Mouse (Mus musculus): ENCODE results near the gene Sdhaf1.
A peak's percentile ranks its signal among the peaks of the same experiment; 100 is the strongest.

DNA sequence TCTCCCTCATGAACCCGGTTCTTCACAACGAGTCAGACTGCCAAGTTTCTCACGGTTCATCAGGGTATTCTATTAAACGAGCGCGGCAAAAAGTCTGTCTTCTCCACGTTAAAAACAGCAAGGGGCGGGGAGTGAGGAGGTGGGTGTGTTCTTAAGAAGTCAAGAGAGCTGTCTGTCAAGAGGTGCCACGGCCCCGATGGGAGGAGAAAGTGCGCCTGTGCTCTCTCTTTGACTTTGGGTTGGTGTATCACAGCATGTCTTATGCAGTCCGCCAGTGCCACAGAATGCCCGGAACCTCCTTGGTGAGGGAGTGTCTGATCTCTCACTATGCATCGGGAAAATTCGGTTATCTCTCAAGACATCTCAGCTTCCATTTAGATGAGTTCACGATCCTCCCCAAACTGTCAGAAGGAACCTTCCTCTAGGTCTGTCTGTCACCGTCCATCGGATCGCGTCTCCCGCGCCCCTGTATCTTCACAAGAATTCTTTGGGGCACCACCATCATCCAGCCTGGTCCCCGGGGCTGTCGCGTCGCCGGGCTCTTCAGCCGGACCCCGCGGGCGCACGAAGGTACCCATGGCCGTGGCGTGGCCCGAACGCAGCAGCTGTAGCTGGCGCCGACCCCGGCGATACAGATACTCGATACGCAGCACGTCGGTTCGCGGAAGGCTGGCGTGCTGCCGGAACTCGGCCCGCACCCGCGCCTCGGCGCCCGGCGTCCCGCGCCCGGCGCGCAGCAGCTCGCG, 2.0 kb downstream of the Sdhaf1 start, which contains the start of gene E130208F15Rik:
- TF ChIP-seq POLR2A (IDR thresholded peaks at IDR 0.05; ENCODE audit: low read depth, low read length): peak; percentile 41; the same call in 1 of the 2 replicates
- no peak for TF ChIP-seq CTCF (IDR thresholded peaks at IDR 0.05; ENCODE audit: extremely low read depth, insufficient read depth, insufficient read length, insufficient replicate concordance)
